Mouse (Mus musculus): ENCODE data around the gene Rac2.

- TF ChIP-seq CTCF (conservative IDR thresholded peaks at IDR 0.05 in 1 of 2, IDR thresholded peaks at IDR 0.05 in 1 of 2; ENCODE audit: low read depth in 2 of 2, low read length in 2 of 2) (no peak), HCFC1 (IDR thresholded peaks at IDR 0.05; ENCODE audit: low read depth, low read length) (no peak), ETS1 (conservative IDR thresholded peaks at IDR 0.05; ENCODE audit: low read depth, low read length) (no peak), IRF4 (IDR thresholded peaks at IDR 0.05; ENCODE audit: low read depth, low read length) (no peak), MAX (IDR thresholded peaks at IDR 0.05; ENCODE audit: low read length) (no peak), RAD21 (IDR thresholded peaks at IDR 0.05; ENCODE audit: low read depth, low read length) (no peak), MEF2A (IDR thresholded peaks at IDR 0.05; ENCODE audit: borderline replicate concordance, low read depth, low read length) (no peak), ZC3H11A (IDR thresholded peaks at IDR 0.05; ENCODE audit: low read depth, low read length) (no peak), MAZ (IDR thresholded peaks at IDR 0.05; ENCODE audit: low read depth, low read length) (no peak), CHD2 (IDR thresholded peaks at IDR 0.05; ENCODE audit: low read length) (no peak), EP300 (IDR thresholded peaks at IDR 0.05; ENCODE audit: low read length) (no peak), USF1 (IDR thresholded peaks at IDR 0.05; ENCODE audit: low read depth, low read length) (no peak), POLR2A (IDR thresholded peaks at IDR 0.05; ENCODE audit: low read depth, low read length) (no peak), MAFK (IDR thresholded peaks at IDR 0.05; ENCODE audit: insufficient replicate concordance, low read length) (no peak)
Measured at GRCm38 (mm10) chr15:78529428-78529990, 43.1 kb downstream of the Rac2 start.

All from CH12.LX (cell line).